ENCODE assay signal across 10 mouse cellular contexts in genomic region chr17:10620621-10621020, GRCm38 (mm10).
"Had no signal": no experiment of that assay in that cellular context is flagged by ENCODE, and none has a peak within 500 bp of the region (broad histone marks: within the 10 kb centered on the region; RNA-seq: fewer than 3 reads in every experiment).

No protein-coding gene starts in this region.

- DNase-seq: kidney, adult 18-20 months; kidney, adult 9 months; kidney, postnatal 25 days; liver; lung, adult 18-20 months; lung, postnatal 10 days; lung, postnatal 36 days; right cerebral cortex, postnatal 25 days; spleen, adult 18-20 months; thymus, postnatal 25 days had no signal
